Mouse (Mus musculus) midbrain, embryonic 10.5 days (tissue): ENCODE measurements around the gene Lrrc23. TPM values are rescaled to one million over a fixed set of nuclear protein-coding genes. Genes with fewer than 3 reads are reported as not detected.
A peak's percentile ranks its signal among the peaks of the same experiment; 100 is the strongest.

Experiments
- DNase-seq: peaks from one replicate; pipeline ENCODE4 v3.0.0-alpha.2; 2017; ENCODE audit warnings: low spot score
- H3K27ac ChIP-seq: fragments of 300-500 bp; sonication (generic); replicated peaks from 2 replicates; pipeline ENCODE4 v1.5.1; 2016; ENCODE audit warnings: mild to moderate bottlenecking
- H3K27me3 ChIP-seq: fragments of 300-500 bp; sonication (generic); 2 replicates; pipeline ENCODE4 v1.6.1; 2016; ENCODE audit warnings: low read depth, mild to moderate bottlenecking; ENCODE audit not compliant: poor library complexity, severe bottlenecking
- H3K36me3 ChIP-seq: fragments of 300-500 bp; sonication (generic); 2 replicates; pipeline ENCODE4 v1.6.1; 2016; ENCODE audit warnings: mild to moderate bottlenecking, moderate library complexity
- H3K4me1 ChIP-seq: fragments of 300-500 bp; sonication (generic); 2 replicates; pipeline ENCODE4 v1.6.1; 2016
- H3K4me3 ChIP-seq: fragments of 300-500 bp; sonication (generic); 2 replicates; pipeline ENCODE4 v1.5.1; 2016; ENCODE audit warnings: mild to moderate bottlenecking, moderate library complexity
- H3K9me3 ChIP-seq: fragments of 300-500 bp; sonication (generic); replicated peaks from 2 replicates; pipeline ENCODE4 v1.6.1; 2016; ENCODE audit warnings: mild to moderate bottlenecking
- WGBS: fragments of 180-500 bp; shearing (Covaris S2); methylation state at CpG from one replicate; pipeline ENCODE4 v1.1.7; 2016; 5-methylcytosine and 5-hydroxymethylcytosine counted together
- polyA plus RNA-seq: library from polyadenylated mRNA; unstranded; fragments of >200 nt; fragmentation: Nextera tagmentation; extraction: Ambion mirVana; gene quantifications from 2 replicates; pipeline ENCODE4 v1.2.1, GENCODE M21; 2016

Gene Lrrc23
- polyA plus RNA-seq, 1 experiment from 2014 or later = 1.4 TPM

DNA sequence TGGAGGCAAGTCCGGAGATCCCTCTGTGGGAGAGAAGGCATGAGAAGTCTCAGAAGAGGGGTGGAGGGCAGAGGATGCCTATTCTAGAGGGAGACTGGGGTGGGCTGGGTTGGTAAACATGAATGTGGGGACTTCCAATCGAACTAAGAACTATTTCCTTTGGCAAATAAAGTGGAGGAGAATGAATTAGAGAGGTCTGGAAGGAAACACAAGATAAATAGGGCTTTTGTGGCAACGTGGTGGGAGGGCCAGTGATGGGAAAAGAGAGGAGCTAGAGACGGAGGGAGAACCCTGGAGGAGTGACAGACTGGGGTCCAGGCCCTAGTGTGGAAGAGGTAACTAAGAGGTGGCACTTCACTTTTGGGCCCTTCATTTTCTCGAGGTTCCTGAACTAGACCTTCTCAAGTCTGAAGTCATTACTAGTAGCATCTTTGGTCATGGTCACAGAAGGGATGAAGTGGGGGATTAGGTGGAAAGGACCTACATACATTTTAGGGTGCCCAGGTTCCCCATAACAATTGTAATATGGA is 22.1 kb downstream of the Lrrc23 start:
- Histone ChIP-seq H3K4me1 (peaks cover 54% of the 10 kb centered on the region), H3K9me3 (no peaks in the 10 kb centered on the region), H3K4me3 (peak overlapping the region; percentile 90), H3K36me3 (0 out of 2 replicates have a peak, but pooled peaks cover 3% of the 10 kb centered on the region), H3K27me3 (0 out of 2 replicates have a peak, but pooled peaks cover 4% of the 10 kb centered on the region), H3K27ac (peak overlapping the region; percentile 98)
- DNase-seq = no peak
- 4% methylated on average over 5 of the region's 5 CpGs for WGBS

DNA sequence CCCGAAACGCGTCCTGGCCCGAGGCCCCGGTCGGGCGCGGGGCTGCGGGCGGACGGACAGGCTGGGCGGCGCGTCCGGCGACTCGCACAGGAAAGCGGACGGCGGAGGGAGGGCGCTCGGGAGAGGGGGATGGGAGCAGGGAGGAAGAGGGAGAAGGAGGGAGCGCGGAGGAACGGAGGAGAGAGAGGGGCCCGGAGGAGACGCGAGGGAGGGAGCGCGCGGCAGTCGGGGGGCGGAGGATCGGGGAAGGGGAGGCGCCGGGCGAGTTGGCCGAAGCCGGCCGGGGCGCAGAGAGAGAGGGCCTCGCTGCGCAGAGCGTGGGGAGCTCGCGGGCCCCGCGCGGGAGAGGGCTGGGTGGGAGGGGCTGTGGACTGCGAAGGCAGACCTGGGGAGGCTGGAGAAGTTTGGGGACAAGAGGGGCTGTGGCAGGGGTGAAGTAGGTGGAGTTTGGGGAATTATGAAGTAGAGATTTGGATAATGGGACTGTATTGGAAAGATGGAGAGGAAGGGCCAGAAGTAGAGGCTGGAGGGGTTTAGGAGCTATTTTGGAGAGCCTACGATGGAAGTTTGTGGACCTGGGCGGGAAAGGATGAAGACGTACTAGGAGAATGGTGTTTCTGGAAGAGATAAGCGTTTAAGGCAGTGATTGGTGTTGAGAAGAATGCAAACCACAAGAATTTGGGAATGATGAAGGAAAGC is 22.7 kb downstream of the Lrrc23 start:
- WGBS = under 1% methylated on average over 54 of the region's 54 CpGs

DNA sequence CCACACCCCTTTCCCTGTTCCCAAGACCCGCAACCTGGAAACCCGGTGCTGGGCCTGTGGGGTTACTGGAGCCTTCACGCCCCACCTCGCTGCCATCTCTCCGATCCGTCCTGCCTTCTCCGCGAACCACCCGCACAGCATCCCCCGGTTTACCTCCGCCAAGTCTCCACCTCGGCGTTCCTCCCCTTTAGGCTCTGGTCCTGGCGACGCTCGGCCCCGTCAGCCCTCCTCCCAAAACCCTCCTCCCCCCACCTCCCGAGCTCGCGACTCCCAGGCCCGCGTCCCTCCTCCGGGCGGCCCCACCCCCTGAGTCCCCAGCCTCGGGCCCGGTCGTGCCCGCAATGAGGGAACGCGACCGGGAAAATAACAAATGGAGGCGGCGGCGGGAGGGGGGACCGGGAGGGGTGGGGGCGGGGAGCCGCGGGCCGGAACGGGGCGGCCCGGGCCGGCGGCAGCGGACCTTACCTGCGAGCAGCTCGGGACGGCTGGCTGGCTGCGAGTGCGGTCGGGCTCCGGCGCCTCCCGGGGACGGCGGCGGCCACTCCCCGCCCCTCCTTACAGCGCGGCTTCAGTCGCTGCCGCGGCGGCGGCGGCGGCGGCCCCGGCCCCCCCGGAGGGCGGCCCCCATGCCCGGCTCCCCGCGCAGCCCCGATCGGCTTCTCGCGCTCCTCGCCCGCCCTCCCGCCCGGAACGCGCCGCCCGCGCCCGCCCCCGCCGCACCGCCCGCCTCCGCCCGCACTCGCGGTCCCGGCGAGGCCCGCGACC is 23.5 kb downstream of the Lrrc23 start, which contains the start of the genes Gm45234 and Atn1:
Gene Gm45234 (minus strand): TSS at position 191 of the 765 bp plus-strand sequence.
Gene Atn1 (minus strand): TSS at position 694 of the 765 bp plus-strand sequence.
- WGBS = under 1% methylated on average over 73 of the region's 100 CpGs
- no peaks in the 10 kb centered on the region for H3K9me3 ChIP-seq
- peak within 1 kb of the TSS; percentile 90 for H3K4me3 ChIP-seq
- peak within 1 kb of the TSS; percentile 98 for H3K27ac ChIP-seq
- no peaks in the 10 kb centered on the region for H3K27me3 ChIP-seq
- peaks cover 54% of the 10 kb centered on the region for H3K4me1 ChIP-seq
- peak; percentile 81 for DNase-seq
- 0 out of 2 replicates have a peak, but pooled peaks cover 8% of the 10 kb centered on the region for H3K36me3 ChIP-seq

More for the DNA sequence above, 22.7 kb downstream of the Lrrc23 start:
- Histone ChIP-seq H3K27ac (peak overlapping the region; percentile 98), H3K9me3 (no peaks in the 10 kb centered on the region), H3K4me3 (peak overlapping the region; percentile 90), H3K36me3 (0 out of 2 replicates have a peak, but pooled peaks cover 3% of the 10 kb centered on the region), H3K4me1 (peaks cover 54% of the 10 kb centered on the region), H3K27me3 (no peaks in the 10 kb centered on the region)
- DNase-seq = peak; percentile 87

DNA sequence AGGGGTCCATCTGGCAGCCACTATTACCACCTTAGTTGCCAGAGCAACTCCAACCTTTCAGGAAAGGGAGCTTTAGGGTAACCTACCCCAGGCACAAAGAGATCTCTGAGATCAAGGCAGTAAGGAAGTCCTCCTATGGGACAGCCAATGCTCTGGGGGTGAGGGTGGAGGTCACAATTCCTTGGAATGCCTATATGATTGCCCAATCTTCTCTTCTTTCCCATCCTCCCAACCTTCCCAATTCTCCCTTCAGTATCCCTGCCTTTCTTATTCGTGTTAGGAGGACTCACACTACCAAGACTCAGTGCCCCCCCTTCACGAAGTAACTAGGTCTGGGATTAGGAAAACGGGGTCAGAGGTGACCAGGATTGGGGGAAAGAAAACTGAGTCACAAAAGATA is 24.2 kb downstream of the Lrrc23 start:
- Histone ChIP-seq H3K36me3 (0 out of 2 replicates have a peak, but pooled peaks cover 10% of the 10 kb centered on the region), H3K27me3 (no peaks in the 10 kb centered on the region), H3K4me1 (peaks cover 54% of the 10 kb centered on the region), H3K9me3 (no peaks in the 10 kb centered on the region), H3K27ac (peak overlapping the region; percentile 98), H3K4me3 (peak overlapping the region; percentile 90)
- WGBS = 1% methylated on average over 3 of the region's 3 CpGs
- DNase-seq = peak; percentile 14

DNA sequence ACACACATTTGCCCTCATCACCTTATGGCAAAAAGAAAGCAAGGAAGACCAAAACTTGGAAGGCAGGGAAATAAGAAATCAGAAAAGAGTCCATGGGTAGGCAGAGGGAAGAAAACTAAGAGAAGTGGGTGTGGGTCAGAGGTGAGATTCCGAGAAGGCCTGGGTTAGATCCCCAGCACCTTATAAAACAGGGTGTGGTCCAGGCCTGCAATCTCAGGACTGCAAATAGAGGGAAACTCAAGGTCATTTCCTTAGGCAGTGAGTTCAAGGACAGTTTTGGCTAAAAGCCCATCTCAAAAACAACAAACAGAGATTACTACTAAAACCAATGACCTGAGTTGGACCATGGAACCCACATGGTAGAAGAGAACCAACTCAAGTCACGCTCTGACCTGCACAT is 25.7 kb downstream of the Lrrc23 start:
- peaks cover 23% of the 10 kb centered on the region for H3K36me3 ChIP-seq
- H3K27me3 ChIP-seq = no peaks in the 10 kb centered on the region
- H3K4me3 ChIP-seq = 0 out of 2 replicates have a peak overlapping the region, but pooled peaks have one; percentile 90
- H3K27ac ChIP-seq = no peak overlapping the region
- no peak for DNase-seq
- WGBS = 89% methylated on average over 2 of the region's 2 CpGs
- H3K9me3 ChIP-seq = no peaks in the 10 kb centered on the region
- H3K4me1 ChIP-seq = peaks cover 47% of the 10 kb centered on the region

DNA sequence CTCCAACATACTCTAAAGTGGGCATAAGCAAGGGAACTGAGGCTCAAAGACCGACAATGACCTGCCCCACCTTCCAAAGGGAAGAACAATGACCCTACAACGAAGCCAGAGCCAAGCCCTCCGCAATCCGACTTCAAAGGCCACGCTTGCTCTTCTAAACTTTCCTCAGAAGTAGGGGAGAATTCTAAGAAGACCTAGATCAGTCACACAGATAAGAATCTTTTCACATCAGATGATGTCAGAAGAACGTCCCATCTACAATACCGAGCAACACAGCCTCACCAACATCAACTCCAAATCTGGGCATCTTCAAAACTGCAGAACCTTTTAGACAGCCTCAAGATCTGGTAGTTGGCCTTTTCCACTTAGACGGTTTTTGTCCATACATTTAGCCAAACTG is 29.1 kb downstream of the Lrrc23 start:
- 90% methylated on average over 8 of the region's 8 CpGs for WGBS
- H3K4me3 ChIP-seq = no peak overlapping the region
- DNase-seq = no peak
- peaks cover 47% of the 10 kb centered on the region for H3K36me3 ChIP-seq
- 0 out of 2 replicates have a peak, but pooled peaks cover 4% of the 10 kb centered on the region for H3K27me3 ChIP-seq
- no peaks in the 10 kb centered on the region for H3K9me3 ChIP-seq
- H3K27ac ChIP-seq = no peak overlapping the region
- H3K4me1 ChIP-seq = peaks cover 41% of the 10 kb centered on the region

DNA sequence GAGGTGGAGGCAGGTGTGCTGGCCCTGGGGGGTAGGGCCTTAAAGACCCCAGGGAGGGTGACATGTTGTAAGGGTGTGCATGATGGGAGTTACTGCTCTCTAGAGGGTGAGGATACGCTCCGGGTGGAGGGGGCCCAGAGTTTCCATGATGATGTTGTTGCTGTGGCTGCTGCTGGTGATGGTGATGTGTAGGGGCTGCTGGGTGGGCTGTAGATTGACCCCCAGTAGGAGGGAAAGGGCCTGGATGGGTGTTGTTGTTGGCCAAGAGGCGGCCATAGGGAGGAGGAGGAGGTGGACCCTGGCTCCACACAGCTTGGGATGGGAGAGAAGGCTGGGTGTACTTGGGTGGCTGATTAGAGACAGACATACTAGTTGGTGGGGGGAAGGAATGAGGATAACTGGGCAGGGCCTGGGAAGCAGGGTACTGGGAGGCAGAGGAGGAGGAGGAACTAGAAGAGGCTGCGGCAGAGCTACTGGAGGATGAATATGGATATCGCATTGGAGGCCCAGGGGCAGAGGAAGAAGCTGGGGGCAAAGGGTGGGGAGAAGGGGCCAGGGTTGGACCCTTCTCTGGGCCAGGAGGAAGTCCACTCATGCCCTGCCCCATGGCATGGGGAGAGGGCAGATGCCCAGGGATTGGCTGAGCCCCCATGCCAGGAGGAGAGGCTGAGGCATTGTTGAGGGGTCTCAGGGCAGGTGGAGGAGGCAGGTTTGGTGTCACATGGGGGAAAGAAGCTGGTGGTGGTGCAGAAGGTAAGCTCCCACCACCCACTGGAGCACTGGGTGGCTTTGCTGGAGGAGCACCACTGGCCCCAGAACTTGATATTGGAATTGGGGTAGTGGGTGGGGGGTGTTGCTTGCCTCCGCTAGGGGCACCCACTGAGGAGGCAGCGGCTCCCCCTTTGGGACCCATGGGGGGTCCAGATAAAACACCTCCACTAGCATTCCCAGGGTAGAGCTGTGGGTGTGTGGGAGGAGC is 32.6 kb downstream of the Lrrc23 start:
- H3K27ac ChIP-seq = peak overlapping the region; percentile 96
- H3K9me3 ChIP-seq = no peaks in the 10 kb centered on the region
- peak overlapping the region; percentile 76 for H3K4me3 ChIP-seq
- H3K36me3 ChIP-seq = peaks cover 76% of the 10 kb centered on the region
- peaks cover 40% of the 10 kb centered on the region for H3K4me1 ChIP-seq
- 87% methylated on average over 7 of the region's 7 CpGs for WGBS
- no peak for DNase-seq
- 0 out of 2 replicates have a peak, but pooled peaks cover 4% of the 10 kb centered on the region for H3K27me3 ChIP-seq

DNA sequence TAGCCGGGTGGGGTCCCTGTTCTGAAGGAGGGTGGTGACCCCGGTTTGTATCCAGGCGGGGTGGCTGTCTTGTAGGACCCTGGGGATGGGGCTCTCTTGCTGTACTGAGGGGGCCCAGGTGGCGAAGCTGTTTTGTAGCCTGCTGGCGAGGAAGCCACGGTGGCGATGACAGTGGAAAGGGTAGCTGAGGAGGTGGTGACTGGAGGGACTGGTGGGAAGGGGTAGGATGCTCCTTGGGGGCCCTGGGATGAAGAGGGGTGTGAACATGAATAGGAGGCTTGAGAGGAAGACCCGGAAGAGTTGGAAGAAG is 33.3 kb downstream of the Lrrc23 start:
- no peaks in the 10 kb centered on the region for H3K9me3 ChIP-seq
- H3K4me1 ChIP-seq = peaks cover 46% of the 10 kb centered on the region
- peak overlapping the region; percentile 76 for H3K4me3 ChIP-seq
- H3K27ac ChIP-seq = peak overlapping the region; percentile 96
- DNase-seq = no peak
- 0 out of 2 replicates have a peak, but pooled peaks cover 4% of the 10 kb centered on the region for H3K27me3 ChIP-seq
- 20% methylated on average over 8 of the region's 8 CpGs for WGBS
- H3K36me3 ChIP-seq = peaks cover 73% of the 10 kb centered on the region

DNA sequence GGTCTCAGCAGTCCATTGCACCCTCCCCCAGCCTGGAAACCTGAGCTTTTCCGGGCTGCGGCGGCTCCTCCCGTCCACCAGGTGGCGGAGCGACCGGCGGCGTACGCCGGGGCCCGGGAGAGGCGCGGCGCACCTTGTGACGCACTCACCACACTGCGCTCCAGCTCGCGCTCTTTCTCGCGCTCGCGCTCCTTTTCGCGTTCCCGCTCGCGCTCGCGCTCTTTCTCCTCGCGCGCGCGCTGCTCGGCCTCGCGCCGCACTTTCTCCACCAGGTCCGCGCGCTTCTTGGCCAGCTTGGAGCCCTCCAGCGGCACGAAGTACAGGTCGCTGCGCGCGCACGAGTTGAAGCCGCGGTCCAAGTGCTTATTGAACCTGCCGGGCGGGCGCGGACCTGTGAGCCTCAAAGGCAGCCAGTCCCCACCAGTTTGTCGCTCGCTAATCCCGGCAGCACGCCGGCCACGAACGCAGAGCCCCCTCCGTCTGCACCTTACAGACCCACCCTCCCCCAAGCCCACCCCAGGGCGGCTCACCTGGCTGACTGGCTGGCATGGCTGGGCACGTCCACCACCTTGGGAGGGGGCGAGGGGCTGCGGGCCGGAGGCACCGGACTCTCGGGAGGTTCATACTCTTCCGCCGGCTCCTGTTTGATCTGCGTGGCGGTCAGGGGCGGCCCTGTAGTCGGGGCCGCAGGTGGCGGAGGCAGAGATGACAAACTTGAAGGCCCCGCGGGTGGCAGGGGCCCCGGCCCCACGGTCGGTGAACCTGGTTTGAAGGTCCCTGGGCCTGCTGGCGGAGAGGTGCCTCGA is 33.8 kb downstream of the Lrrc23 start:
- peaks cover 46% of the 10 kb centered on the region for H3K4me1 ChIP-seq
- WGBS = under 1% methylated on average over 85 of the region's 85 CpGs
- H3K27me3 ChIP-seq = 0 out of 2 replicates have a peak, but pooled peaks cover 4% of the 10 kb centered on the region
- H3K27ac ChIP-seq = peak overlapping the region; percentile 96
- peak overlapping the region; percentile 76 for H3K4me3 ChIP-seq
- H3K9me3 ChIP-seq = no peaks in the 10 kb centered on the region
- peak; percentile 91 for DNase-seq
- H3K36me3 ChIP-seq = peaks cover 70% of the 10 kb centered on the region

DNA sequence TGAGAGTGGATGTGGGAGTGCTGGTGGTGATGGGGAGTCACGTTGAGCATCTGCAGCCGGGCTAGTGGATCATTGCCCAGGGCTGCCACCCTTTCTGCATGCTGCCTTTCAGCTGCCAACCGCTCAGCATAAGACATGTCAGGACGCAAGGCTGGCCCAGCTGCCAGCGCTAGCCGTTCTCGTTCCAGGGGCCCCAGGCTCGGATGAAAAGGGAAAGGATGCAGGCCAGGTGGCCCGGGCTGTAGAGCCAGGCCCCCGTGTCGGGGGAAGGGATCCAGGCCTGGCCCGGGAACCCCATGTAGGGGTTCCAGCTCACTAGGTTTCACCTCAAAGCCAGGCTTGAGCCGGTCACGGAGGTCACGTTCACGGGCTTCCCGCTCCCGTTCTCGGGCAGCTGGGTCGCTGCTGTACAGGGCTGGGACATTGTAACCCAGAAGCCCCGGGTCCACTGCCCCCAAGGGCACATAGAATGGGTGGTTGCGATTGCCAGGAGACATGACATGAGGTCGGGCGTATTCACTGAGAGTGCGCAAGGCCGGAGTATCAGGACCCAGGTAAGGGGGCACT is 34.7 kb downstream of the Lrrc23 start:
- DNase-seq = no peak
- H3K9me3 ChIP-seq = no peaks in the 10 kb centered on the region
- H3K4me3 ChIP-seq = peak overlapping the region; percentile 76
- 0 out of 2 replicates have a peak, but pooled peaks cover 4% of the 10 kb centered on the region for H3K27me3 ChIP-seq
- H3K27ac ChIP-seq = peak overlapping the region; percentile 96
- peaks cover 65% of the 10 kb centered on the region for H3K36me3 ChIP-seq
- H3K4me1 ChIP-seq = peaks cover 54% of the 10 kb centered on the region
- WGBS = 70% methylated on average over 26 of the region's 26 CpGs

DNA sequence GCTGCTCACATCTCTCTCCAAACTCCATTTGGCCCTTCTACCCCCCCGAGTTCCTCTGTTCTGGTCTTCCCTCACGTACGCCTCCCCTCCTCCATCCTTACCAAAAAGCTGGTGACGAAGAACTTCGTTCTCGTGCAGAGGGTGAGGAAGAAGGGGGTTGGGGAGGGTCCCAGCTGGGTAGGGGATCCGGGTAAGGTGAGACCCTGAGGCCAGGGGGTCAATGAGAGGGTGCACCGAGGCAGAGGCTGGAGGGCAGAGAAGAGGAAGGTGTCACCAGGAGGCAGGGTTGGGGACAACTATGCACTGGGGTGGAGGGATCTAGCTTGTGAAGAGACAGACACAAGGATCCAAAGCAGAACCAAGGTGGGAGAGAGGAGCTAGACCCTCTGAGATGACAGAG is 35.9 kb downstream of the Lrrc23 start:
- no peak for DNase-seq
- H3K4me3 ChIP-seq = no peak overlapping the region
- 89% methylated on average over 8 of the region's 8 CpGs for WGBS
- H3K36me3 ChIP-seq = peaks cover 62% of the 10 kb centered on the region
- H3K27ac ChIP-seq = no peak overlapping the region
- no peaks in the 10 kb centered on the region for H3K9me3 ChIP-seq
- 0 out of 2 replicates have a peak, but pooled peaks cover 4% of the 10 kb centered on the region for H3K27me3 ChIP-seq
- H3K4me1 ChIP-seq = peaks cover 66% of the 10 kb centered on the region
